Mouse (Mus musculus): ENCODE measurements at regions not wholly inside any gene's neighbourhood (a gene's known extent, or its start where the extent isn't known, plus 50 kb on each side); places are given as distances from the start of the nearest gene placed in this dataset.
A peak's percentile ranks its signal among the peaks of the same experiment; 100 is the strongest.

GRCm38 (mm10) chr5:111506821-111507220 is 89.7 kb downstream of the Mn1 start:
- no peak for DNase-seq

GRCm38 (mm10) chr5:111507332-111507731 is 90.2 kb downstream of the Mn1 start:
- no peak for DNase-seq

- DNase-seq: no peak
These were observed 91.9 kb downstream of the Mn1 start for GRCm38 (mm10) chr5:111509014-111509561.

- no peak for DNase-seq
These were observed 92.5 kb downstream of the Mn1 start for GRCm38 (mm10) chr5:111509575-111510057.

DNA sequence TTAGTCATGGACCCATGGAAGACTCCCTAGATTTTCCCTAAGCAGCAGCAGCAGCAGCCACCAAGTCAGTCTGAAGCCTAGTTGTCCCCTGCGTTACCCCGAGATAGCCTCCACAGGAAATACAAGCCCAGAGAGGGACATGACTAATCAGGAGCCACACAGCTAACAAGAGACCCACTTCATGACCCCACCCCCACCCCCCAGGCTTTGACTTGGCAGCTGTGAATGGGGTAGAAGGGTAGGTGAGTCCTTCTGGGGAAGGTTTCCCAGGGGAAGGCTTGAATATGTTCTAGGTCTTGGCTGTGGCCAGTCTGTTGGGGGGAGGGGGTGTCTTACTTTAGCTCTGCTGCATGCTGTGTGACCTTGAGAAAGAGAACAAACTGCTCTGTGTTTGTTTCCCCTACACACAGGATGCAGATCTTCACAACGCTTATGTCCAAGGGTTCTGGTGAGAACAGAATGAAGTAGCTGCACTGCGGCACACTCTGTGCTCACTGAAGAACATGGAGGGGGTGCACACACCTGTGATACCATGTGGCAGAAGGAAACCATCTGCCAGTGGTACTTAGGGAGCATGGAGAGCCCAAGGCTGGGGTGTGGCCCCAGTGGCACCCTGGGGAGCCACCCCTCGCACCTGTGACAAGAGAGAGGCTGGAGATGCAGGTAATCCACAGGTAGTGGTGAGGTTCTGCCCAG is 93.2 kb downstream of the Mn1 start:
- no peak for DNase-seq

DNA sequence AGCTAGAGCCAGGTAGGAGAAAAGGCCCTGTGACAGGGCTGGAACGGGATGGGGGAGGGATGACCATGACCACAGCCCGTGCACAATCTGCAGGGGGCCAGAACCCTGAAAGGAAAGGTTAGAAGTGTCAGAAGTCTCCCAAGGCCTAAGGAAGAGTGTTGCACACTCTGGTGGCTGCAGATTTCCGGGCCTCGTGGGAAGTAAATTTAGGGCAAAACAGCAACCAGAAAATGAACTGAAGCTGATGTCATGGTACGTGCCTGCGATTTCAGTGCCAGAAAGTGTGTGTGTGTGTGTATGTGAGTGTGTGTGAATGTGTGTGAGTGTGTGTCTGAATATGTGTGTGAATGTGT is 93.7 kb downstream of the Mn1 start:
- DNase-seq: no peak

- no peak for DNase-seq
These were observed 94.8 kb downstream of the Mn1 start for GRCm38 (mm10) chr5:111511982-111512381.

GRCm38 (mm10) chr5:111513976-111514375 is 96.8 kb downstream of the Mn1 start:
- no peak for DNase-seq

DNA sequence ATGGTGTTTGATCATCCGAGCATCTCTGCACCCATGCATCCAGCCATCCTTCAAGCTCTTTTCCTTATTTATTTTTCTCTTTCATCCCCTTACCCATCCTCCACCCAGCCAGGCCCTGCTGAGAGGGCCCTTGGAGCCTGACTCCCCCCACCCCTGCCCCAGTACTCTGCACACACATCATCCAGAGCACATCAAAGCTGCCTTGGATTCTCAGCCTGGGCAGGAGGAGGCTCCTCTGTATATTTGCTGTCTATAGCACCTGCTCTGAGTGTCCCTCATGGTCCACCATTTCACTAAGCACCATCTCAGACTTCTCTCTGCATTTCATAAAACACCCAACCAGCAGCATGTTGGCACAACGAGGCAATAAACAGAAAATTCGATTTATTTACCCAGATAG is 101.9 kb downstream of the Mn1 start:
- no peak for DNase-seq

DNA sequence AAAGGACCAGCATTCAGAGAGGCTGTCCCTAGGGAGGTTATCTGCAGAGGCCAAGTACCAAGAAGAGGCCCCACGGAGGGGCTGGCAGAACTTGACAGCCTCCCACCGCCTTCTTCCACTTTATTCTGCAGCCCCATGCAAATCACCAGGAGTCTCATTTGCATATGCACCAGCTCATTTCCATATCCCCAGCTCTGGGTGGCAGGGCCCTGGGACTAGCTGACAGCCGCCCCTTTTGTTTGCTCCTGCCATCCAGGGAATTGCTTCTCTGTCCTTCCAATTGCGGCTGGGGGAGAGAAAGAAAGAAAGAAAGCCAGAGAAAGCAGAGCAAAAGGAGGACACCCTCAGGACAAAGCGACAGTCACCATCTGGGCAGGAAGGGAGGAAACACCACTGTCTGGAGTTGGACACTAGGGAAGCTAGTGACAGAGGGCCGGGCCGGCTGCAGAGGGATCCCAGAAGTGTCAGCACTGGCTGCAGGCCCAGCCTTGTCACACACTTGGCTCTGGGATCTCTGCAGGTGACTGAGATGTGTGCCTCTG is 102.4 kb downstream of the Mn1 start:
- DNase-seq: no peak

DNA sequence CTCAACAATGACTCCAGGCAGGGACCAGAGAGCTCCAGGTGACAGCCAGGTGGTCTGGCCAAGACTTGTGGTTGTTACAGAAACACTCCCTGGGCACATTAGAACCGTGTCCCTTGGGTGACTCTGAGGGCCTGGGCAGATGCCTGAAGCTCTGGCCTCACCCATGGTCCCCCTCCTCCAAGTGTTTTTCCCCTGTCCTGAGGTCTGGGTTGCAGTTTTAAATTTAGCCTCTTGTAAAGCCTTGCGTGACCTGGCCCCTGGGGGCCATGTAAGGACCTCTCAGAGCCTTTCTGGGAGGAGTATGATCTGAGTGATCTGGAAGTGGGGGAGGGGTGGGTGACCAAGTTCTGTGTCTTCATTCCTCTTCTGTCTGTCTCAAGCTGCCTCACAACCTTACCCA is 104.7 kb downstream of the Mn1 start:
- DNase-seq: no peak

GRCm38 (mm10) chr5:111522586-111522985 is 105.4 kb downstream of the Mn1 start:
- DNase-seq: no peak

DNA sequence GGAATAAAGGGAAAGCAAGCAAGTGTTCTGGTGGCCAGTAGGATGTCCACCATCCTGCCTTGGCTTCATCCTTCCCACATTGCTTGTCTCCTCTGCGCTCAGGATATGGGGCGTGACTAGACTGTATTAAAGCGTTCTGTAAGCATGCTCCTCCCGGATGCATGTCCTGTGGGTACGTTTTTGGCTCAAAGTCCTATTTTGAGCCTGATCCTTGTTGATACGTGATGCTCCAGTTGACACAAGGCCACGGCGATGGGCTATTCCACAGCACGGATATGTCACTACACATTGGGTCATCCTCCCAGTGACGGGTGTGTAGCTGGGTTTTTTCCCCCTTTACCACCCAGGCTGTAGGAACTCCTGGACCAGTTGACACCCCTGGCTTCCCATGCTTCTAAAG is 110.6 kb downstream of the Mn1 start:
- DNase-seq: no peak

DNA sequence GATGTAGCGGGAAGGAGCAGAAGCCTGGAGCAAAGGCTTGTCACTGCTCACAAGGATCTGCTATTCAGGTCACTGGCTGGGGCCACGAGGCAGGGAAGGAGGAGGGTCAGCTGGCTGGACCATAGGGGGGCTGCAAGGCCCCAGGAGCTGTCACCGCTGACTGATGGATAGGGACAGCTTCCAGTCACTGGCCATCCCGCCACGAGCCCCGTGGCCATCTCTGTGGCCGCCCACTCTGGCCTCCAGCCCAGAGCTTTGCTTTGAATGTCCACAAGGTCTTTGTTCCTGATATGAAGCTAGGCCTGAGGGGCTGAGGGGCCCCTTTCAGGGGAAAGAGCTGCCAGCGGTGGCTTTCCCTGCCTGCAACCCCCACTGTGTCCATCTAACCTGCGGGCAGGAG is 111.9 kb downstream of the Mn1 start:
- no peak for DNase-seq

GRCm38 (mm10) chr5:111530628-111531524 is 113.7 kb downstream of the Mn1 start:
- DNase-seq: no peak

GRCm38 (mm10) chr5:111532446-111533035 is 115.4 kb downstream of the Mn1 start:
- peak; percentile 46 for DNase-seq

DNA sequence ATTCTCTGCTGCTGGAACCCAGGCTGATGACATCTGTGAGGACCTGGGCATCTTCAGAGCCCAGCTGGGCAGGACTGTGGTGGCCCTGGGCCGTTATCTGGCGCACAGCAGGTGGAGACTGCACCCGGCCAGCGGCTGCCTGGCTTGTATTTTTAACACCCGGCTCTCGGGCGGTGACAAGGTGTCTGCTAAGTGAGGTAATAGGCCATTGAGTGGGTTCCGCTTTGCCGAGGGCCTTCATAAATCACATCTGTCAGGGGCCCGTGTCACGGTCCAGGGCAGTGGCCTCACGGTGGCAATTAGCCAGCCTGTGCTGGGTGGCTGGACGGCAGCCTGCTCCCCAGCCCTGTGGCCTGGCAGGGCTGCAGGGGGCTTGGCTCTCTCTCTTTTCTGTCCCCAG is 118.8 kb downstream of the Mn1 start:
- no peak for DNase-seq

DNA sequence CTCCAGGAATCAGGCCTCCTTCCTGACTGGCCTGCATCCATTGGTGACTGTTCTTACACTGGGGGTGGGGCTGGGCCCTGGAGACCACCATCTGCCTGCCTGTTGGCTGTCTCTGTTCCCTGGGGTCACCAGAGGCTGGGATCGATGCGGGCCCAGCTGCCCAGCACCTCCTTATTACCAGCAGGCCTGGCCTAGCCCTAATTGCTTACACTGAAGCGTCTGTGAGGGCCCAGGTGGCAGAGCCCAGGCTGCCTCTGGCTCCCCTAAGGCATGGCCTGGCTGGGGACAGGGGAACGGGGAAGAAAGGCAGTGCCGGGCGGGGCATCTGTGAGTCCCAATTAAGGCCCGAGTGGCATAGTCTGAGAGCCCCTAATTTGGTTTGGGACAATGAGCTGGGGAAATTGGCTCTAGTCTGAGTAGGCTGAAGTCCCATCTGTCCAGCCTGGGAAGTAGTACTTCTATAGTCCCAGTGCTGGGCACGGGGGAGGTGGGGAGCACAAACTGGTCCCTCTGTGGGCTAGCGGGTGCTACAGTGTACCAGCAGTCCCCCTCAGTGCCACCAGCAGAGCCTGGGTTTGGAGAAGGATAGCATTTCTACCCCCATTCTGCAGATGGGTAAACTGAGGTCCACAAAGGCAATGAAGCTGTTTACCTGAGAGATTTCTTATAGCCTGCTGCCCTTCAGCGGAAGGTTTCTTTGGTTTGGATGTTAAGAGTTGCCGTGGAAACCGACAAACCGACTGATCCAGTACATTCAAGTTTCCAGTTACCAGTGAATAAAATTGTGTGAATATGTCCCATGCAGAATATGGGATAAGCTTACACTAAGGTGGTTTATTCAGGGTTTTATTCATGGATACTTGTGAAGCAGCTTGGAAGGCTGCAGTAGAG is 121.6 kb downstream of the Mn1 start:
- DNase-seq: no peak

DNA sequence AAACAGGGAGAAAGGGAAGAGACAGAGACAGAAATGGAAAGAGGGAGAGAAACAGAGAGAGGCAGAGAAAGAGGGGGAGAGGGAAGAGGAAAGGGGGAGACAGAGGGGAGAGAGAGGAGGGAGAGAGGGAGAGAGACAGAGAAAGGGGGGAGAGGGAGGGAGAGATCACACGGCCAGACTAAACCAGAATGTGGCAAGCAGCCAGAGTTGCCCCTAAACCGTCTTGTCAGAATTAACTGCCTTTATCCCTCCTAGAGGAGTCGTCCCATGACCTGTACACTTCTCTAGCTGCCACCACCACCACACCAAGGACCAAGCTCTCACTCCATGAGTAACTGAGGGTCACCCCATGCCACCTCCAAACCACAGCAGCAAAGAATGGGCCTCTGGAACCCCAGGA is 123.3 kb downstream of the Mn1 start:
- no peak for DNase-seq

DNA sequence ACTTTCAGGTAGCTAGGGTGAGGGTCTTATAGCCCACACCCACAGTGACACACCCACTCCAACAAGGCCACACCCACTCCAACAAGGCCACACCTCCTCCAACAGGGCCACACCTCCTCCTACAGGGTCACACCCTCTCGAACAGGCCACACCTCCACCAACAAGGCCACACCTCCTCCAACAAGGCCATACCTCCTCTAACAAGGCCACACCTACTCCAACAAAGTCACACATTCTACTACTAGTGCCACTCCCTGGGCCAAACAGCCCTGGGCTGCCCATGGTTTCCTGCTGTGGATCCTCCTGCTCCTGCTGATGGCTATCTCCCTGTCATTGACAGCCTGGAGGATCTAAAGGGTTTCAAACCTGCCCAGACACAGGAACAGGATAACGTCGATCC is 124.9 kb downstream of the Mn1 start:
- DNase-seq: no peak

- DNase-seq: no peak
These were observed 126.7 kb downstream of the Mn1 start for GRCm38 (mm10) chr5:111543721-111544495.

Measured in layer of hippocampus, adult 9-11 months (tissue).